Mouse (Mus musculus): ENCODE data around the gene Rpl21. TPM values are rescaled to one million over a fixed set of nuclear protein-coding genes. Genes with fewer than 3 reads are reported as not detected.

Rpl21 gene
- polyA plus RNA-seq (2014; fragmentation: Nextera tagmentation; extraction: Ambion mirVana): 410 and 413 TPM in 2 replicates

DNA sequence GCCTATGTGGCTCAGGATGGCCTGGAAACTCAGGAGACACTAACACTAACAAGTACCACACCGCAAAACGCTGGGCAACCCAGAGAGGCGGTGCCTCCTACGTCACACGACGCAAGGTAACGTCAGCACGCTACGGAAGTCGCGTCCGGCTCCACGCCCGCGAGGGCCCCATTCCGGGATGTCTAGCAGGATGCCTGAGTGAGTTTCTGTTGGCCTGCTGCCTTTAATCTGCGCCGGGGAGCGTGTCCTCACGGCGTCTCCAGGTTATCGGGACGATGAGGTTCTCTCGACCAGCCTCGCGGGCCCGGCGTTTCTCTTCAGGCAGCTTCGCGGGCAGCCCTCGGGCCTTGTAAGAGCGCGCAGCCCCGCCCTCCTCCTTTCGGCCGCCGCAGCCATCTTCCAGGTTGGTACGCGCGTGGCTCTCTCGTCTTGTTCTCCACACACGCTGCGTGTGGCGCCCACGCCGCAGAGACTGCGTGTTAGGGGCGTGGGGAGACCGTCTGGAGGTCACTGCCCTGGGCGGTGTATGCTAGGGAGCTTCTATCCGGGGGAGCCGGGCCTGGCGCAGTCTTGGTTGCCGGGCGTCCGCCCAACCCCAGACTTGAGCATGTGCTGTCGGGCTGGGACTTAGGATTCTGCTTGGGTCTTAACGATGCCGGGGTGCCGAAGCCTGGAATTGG is at the start of gene Rpl21:
Rpl21 (plus strand) TSS at position 122 of the 680 bp plus-strand sequence.
- Histone ChIP-seq H3K27ac (replicated peaks; ENCODE audit: low read depth, low read length) (peak within 1 kb of the TSS; percentile 87), H3K4me2 (ENCODE audit: low read length) (peak within 1 kb of the TSS; percentile 88), H3K9ac (replicated peaks; ENCODE audit: low read length) (peak within 1 kb of the TSS; percentile 88), H3K27me3 (ENCODE audit: control insufficient read depth, insufficient read depth, low read length) (no peaks in the 10 kb centered on the region), H3K4me3 (replicated peaks; ENCODE audit: low read depth, low read length) (peak within 1 kb of the TSS; percentile 88), H3K36me3 (ENCODE audit: control insufficient read depth, insufficient read depth, low read length) (peaks cover 37% of the 10 kb centered on the region), H3K4me1 (ENCODE audit: control insufficient read depth, insufficient read depth, low read length) (peaks cover 13% of the 10 kb centered on the region), H3K9me3 (ENCODE audit: control insufficient read depth, low read length) (no peaks in the 10 kb centered on the region)
- DNase-seq (peak; percentile 98), ATAC-seq (ENCODE audit: low FRiP score, low TSS enrichment) (peak; percentile 99)
- under 1% methylated on average over 60 of the region's 60 CpGs for WGBS

DNA sequence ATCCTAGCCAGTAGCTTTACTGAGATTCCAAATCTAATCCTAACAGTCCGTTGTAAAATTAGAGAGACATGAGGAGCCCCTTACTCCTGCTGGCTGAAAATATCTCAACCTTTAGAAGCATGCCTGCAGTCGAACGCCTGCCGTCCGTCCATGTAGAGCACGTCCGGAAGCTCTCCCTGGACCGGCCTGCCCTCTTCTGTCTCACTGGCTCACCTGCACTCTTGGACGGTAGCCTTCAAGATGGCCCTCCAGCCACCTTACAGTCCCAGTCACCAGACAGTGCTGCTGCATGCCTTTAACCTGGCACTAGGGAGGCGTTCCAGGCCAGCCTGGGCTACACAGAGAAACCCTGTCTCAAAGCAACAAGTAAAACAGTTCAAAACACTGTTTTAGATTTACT is 49.4 kb upstream of the Rpl21 start:
- ATAC-seq (ENCODE audit: low FRiP score, low TSS enrichment) (no peak), DNase-seq (no peak)
- H3K27ac ChIP-seq (replicated peaks; ENCODE audit: low read depth, low read length): no peak overlapping the region
- H3K36me3 ChIP-seq (ENCODE audit: control insufficient read depth, insufficient read depth, low read length): no peaks in the 10 kb centered on the region
- H3K4me1 ChIP-seq (ENCODE audit: control insufficient read depth, insufficient read depth, low read length): no peaks in the 10 kb centered on the region
- no peaks in the 10 kb centered on the region for H3K27me3 ChIP-seq (ENCODE audit: control insufficient read depth, insufficient read depth, low read length)
- WGBS: 91% methylated on average over 10 of the region's 10 CpGs
- H3K9ac ChIP-seq (replicated peaks; ENCODE audit: low read length): no peak overlapping the region
- H3K4me2 ChIP-seq (ENCODE audit: low read length): no peak overlapping the region
- H3K4me3 ChIP-seq (replicated peaks; ENCODE audit: low read depth, low read length): no peak overlapping the region
- H3K9me3 ChIP-seq (ENCODE audit: control insufficient read depth, low read length): no peaks in the 10 kb centered on the region

DNA sequence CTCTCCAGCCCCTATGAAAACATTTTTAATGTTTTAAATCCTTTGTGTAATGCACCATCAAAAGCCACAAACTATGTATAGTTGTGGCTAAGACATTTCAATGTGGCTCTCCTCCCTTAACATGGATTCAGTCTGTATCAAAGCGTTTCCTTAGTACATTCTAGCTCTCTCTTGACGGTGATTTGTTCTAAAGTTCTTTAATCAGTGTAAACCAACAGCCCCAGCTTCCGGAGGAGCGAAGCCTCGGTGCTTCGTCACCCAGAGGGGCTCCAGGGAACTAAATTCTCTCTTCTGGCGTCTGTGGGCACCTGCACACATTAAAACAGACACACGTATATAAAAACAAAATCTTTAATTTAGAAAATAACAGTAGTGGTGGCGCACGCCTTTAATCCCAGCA is 48.8 kb upstream of the Rpl21 start:
- DNase-seq: no peak
- H3K4me2 ChIP-seq (ENCODE audit: low read length): no peak overlapping the region
- 93% methylated on average over 10 of the region's 10 CpGs for WGBS
- no peak overlapping the region for H3K9ac ChIP-seq (replicated peaks; ENCODE audit: low read length)
- H3K27me3 ChIP-seq (ENCODE audit: control insufficient read depth, insufficient read depth, low read length): no peaks in the 10 kb centered on the region
- H3K4me3 ChIP-seq (replicated peaks; ENCODE audit: low read depth, low read length): no peak overlapping the region
- no peak for ATAC-seq (ENCODE audit: low FRiP score, low TSS enrichment)
- no peak overlapping the region for H3K27ac ChIP-seq (replicated peaks; ENCODE audit: low read depth, low read length)
- no peaks in the 10 kb centered on the region for H3K4me1 ChIP-seq (ENCODE audit: control insufficient read depth, insufficient read depth, low read length)
- H3K36me3 ChIP-seq (ENCODE audit: control insufficient read depth, insufficient read depth, low read length): no peaks in the 10 kb centered on the region
- H3K9me3 ChIP-seq (ENCODE audit: control insufficient read depth, low read length): no peaks in the 10 kb centered on the region

DNA sequence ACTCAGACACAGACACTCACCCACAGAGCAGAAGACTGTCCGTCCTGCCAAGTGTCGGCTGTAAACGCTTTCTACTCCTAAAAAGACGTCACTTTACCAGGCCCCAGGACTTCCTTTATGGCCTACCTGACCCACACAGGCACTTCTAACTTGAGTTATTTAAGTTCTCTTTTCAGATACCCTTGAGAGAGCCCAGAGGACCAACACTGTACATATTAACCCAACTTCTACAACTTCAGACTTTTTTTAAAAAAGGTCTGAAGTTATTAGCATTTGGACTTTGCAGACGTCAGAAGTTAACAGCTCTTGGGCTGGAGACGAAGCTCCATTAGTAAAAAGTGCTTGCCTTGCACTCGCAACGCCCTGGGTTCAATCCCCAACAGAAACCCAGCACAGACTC is 46.6 kb upstream of the Rpl21 start:
- ATAC-seq (ENCODE audit: low FRiP score, low TSS enrichment) (no peak), DNase-seq (no peak)
- WGBS: 90% methylated on average over 8 of the region's 8 CpGs
- Histone ChIP-seq H3K9me3 (ENCODE audit: control insufficient read depth, low read length) (no peaks in the 10 kb centered on the region), H3K4me1 (ENCODE audit: control insufficient read depth, insufficient read depth, low read length) (0 out of 2 replicates have a peak, but pooled peaks cover 5% of the 10 kb centered on the region), H3K27ac (replicated peaks; ENCODE audit: low read depth, low read length) (no peak overlapping the region), H3K9ac (replicated peaks; ENCODE audit: low read length) (no peak overlapping the region), H3K4me2 (ENCODE audit: low read length) (no peak overlapping the region), H3K36me3 (ENCODE audit: control insufficient read depth, insufficient read depth, low read length) (no peaks in the 10 kb centered on the region), H3K4me3 (replicated peaks; ENCODE audit: low read depth, low read length) (no peak overlapping the region), H3K27me3 (ENCODE audit: control insufficient read depth, insufficient read depth, low read length) (no peaks in the 10 kb centered on the region)

GRCm38 (mm10) chr5:146789413-146789812 is 43.3 kb upstream of the Rpl21 start:
- ATAC-seq (ENCODE audit: low FRiP score, low TSS enrichment) (no peak), DNase-seq (no peak)
- H3K4me2 ChIP-seq (ENCODE audit: low read length): no peak overlapping the region
- H3K4me1 ChIP-seq (ENCODE audit: control insufficient read depth, insufficient read depth, low read length): peaks cover 20% of the 10 kb centered on the region
- H3K27me3 ChIP-seq (ENCODE audit: control insufficient read depth, insufficient read depth, low read length): no peaks in the 10 kb centered on the region
- H3K9me3 ChIP-seq (ENCODE audit: control insufficient read depth, low read length): no peaks in the 10 kb centered on the region
- no peak overlapping the region for H3K27ac ChIP-seq (replicated peaks; ENCODE audit: low read depth, low read length)
- no peak overlapping the region for H3K4me3 ChIP-seq (replicated peaks; ENCODE audit: low read depth, low read length)
- H3K9ac ChIP-seq (replicated peaks; ENCODE audit: low read length): no peak overlapping the region
- WGBS: 65% methylated on average over 9 of the region's 9 CpGs
- no peaks in the 10 kb centered on the region for H3K36me3 ChIP-seq (ENCODE audit: control insufficient read depth, insufficient read depth, low read length)

DNA sequence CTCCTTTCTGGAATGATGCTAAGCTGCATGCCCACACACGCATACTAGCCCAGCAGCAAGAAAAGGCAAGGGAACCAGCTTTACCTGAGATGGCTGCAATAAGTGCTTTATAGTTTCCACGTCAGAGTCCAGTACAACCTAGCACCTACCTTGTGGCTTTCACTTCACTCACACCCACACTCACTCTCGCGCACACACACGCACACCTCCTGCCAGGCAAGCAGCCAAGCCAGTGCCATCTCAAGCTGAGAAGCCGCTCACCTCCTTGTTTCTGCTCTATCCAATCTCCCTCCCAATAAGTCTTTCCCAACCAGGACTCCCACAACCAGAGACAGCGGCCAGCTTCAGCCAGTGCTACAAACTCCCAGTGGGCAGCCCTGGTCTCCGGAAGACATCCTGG is 41.7 kb upstream of the Rpl21 start:
- DNase-seq: no peak
- Histone ChIP-seq H3K4me3 (replicated peaks; ENCODE audit: low read depth, low read length) (no peak overlapping the region), H3K27me3 (ENCODE audit: control insufficient read depth, insufficient read depth, low read length) (no peaks in the 10 kb centered on the region), H3K27ac (replicated peaks; ENCODE audit: low read depth, low read length) (no peak overlapping the region), H3K4me1 (ENCODE audit: control insufficient read depth, insufficient read depth, low read length) (peaks cover 20% of the 10 kb centered on the region), H3K9me3 (ENCODE audit: control insufficient read depth, low read length) (no peaks in the 10 kb centered on the region), H3K9ac (replicated peaks; ENCODE audit: low read length) (peak overlapping the region; percentile 7; the same call in 1 of the 2 replicates), H3K36me3 (ENCODE audit: control insufficient read depth, insufficient read depth, low read length) (no peaks in the 10 kb centered on the region), H3K4me2 (ENCODE audit: low read length) (no peak overlapping the region)
- no peak for ATAC-seq (ENCODE audit: low FRiP score, low TSS enrichment)
- WGBS: 81% methylated on average over 8 of the region's 8 CpGs

- 88% methylated on average over 7 of the region's 7 CpGs for WGBS
- H3K4me1 ChIP-seq (ENCODE audit: control insufficient read depth, insufficient read depth, low read length): peaks cover 20% of the 10 kb centered on the region
- no peak for ATAC-seq (ENCODE audit: low FRiP score, low TSS enrichment)
- no peaks in the 10 kb centered on the region for H3K27me3 ChIP-seq (ENCODE audit: control insufficient read depth, insufficient read depth, low read length)
- peak overlapping the region; percentile 81; the same call in 1 of the 2 replicates for H3K4me2 ChIP-seq (ENCODE audit: low read length)
- no peak overlapping the region for H3K9ac ChIP-seq (replicated peaks; ENCODE audit: low read length)
- no peak overlapping the region for H3K4me3 ChIP-seq (replicated peaks; ENCODE audit: low read depth, low read length)
- H3K9me3 ChIP-seq (ENCODE audit: control insufficient read depth, low read length): no peaks in the 10 kb centered on the region
- no peak overlapping the region for H3K27ac ChIP-seq (replicated peaks; ENCODE audit: low read depth, low read length)
- H3K36me3 ChIP-seq (ENCODE audit: control insufficient read depth, insufficient read depth, low read length): no peaks in the 10 kb centered on the region
- DNase-seq: no peak
Measured at GRCm38 (mm10) chr5:146792140-146792791, 40.4 kb upstream of the Rpl21 start.

DNA sequence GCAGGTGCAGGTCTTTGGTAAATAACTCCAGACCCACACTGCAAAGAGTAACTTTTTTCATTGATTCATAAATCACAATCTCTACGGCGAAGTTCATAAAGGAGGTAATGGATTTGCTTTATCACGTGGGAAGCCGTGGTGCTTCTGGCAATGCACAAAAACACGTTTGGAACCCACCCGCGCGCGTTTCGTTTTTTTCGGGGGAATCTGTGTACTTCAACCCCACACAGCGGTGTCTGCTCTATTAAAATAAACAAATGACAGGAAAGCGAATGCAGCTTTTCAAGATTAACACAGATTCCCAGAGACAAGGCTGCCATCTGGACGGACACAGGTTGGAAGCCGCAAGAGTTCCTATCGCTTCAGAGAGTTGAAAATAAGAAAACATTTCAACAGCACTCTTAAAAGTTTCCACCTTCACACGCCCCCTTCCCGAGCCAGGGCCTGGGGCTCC is 39.0 kb upstream of the Rpl21 start:
- H3K4me1 ChIP-seq (ENCODE audit: control insufficient read depth, insufficient read depth, low read length): peaks cover 20% of the 10 kb centered on the region
- H3K27ac ChIP-seq (replicated peaks; ENCODE audit: low read depth, low read length): peak overlapping the region; percentile 89; the same call in 1 of the 2 replicates
- DNase-seq (peak; percentile 16), ATAC-seq (ENCODE audit: low FRiP score, low TSS enrichment) (no peak)
- no peaks in the 10 kb centered on the region for H3K36me3 ChIP-seq (ENCODE audit: control insufficient read depth, insufficient read depth, low read length)
- 9% methylated on average over 18 of the region's 18 CpGs for WGBS
- peak overlapping the region; percentile 91 for H3K9ac ChIP-seq (replicated peaks; ENCODE audit: low read length)
- H3K9me3 ChIP-seq (ENCODE audit: control insufficient read depth, low read length): no peaks in the 10 kb centered on the region
- H3K4me3 ChIP-seq (replicated peaks; ENCODE audit: low read depth, low read length): peak overlapping the region; percentile 96
- H3K27me3 ChIP-seq (ENCODE audit: control insufficient read depth, insufficient read depth, low read length): no peaks in the 10 kb centered on the region
- H3K4me2 ChIP-seq (ENCODE audit: low read length): peak overlapping the region; percentile 81
